Mouse (Mus musculus) stomach, embryonic 16.5 days (tissue): ENCODE measurements around the gene Akap2. TPM values are rescaled to one million over a fixed set of nuclear protein-coding genes. Genes with fewer than 3 reads are reported as not detected.

Source experiments
- ATAC-seq: fragments of 200-750 bp; cut with Nextera tagmentation; 2 replicates; pipeline ENCODE4 v1.8.0; 2017; ENCODE audit warnings: moderate number of reproducible peaks, moderate TSS enrichment; ENCODE audit not compliant: insufficient read depth, low FRiP score
- H3K27ac ChIP-seq: fragments of 300-500 bp; sonication (generic); 2 replicates; pipeline ENCODE4 v1.5.1; 2014; ENCODE audit warnings: low read length
- H3K27me3 ChIP-seq: fragments of 300-500 bp; sonication (generic); 2 replicates; pipeline ENCODE4 v1.6.1; 2014; ENCODE audit warnings: low read length, control low read depth, mixed read lengths; ENCODE audit not compliant: control insufficient read depth, insufficient read depth
- H3K36me3 ChIP-seq: fragments of 300-500 bp; sonication (generic); 2 replicates; pipeline ENCODE4 v1.6.1; 2014; ENCODE audit warnings: low read length; ENCODE audit not compliant: control insufficient read depth, insufficient read depth
- H3K4me1 ChIP-seq: fragments of 300-500 bp; sonication (generic); 2 replicates; pipeline ENCODE4 v1.6.1; 2014; ENCODE audit warnings: low read length, control low read depth, mixed read lengths; ENCODE audit not compliant: control insufficient read depth, insufficient read depth
- H3K4me2 ChIP-seq: fragments of 300-500 bp; sonication (generic); 2 replicates; pipeline ENCODE4 v1.6.1; 2014; ENCODE audit warnings: low read depth, low read length, mixed read lengths
- H3K4me3 ChIP-seq: fragments of 300-500 bp; sonication (generic); replicated peaks from 2 replicates; pipeline ENCODE4 v1.5.1; 2014; ENCODE audit warnings: mild to moderate bottlenecking, low read length
- H3K9ac ChIP-seq: fragments of 300-500 bp; sonication (generic); 2 replicates; pipeline ENCODE4 v1.6.1; 2014; ENCODE audit warnings: low read length
- H3K9me3 ChIP-seq: fragments of 300-500 bp; sonication (generic); replicated peaks from 2 replicates; pipeline ENCODE4 v1.6.1; 2016; ENCODE audit warnings: low read length, control low read depth; ENCODE audit not compliant: control insufficient read depth
- whole genome bisulfite sequencing: fragments of 180-500 bp; shearing (Covaris S2); extraction: QIAGEN DNeasy Blood & Tissue Kit; methylation state at CpG from one replicate; pipeline ENCODE4 v1.1.7; 2014; 5-methylcytosine and 5-hydroxymethylcytosine counted together
- polyA plus RNA-seq: library from polyadenylated mRNA; unstranded; fragments of >200 nt; fragmentation: Nextera tagmentation; extraction: Ambion mirVana; gene quantifications from 2 replicates; pipeline ENCODE4 v1.2.1, GENCODE M21; 2015

Gene Akap2
- polyA plus RNA-seq, 1 experiment from 2014 or later, result 26.5 TPM

DNA sequence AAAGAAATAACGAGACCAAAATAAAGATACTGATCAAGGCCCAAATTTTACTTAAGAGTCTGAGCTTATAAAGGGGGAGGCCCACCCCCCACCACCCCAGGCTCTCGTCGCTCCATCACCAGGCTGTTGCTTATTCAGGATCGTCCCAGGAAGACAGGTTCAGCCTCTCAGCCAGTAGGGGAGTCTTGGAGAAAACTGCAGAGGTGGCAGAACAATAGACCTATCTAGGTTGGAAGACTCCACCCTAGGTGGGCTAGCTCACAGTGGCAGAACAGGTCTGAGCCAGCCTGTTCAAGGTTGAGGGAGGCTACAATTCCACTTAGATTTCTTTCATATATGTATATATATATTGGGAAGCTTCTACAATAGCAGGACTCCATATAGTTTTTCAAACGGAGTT, 216.7 kb downstream of the Akap2 start:
- 60% methylated on average over 5 of the region's 5 CpGs for WGBS
- Histone ChIP-seq H3K4me2 (no peak overlapping the region), H3K4me3 (no peak overlapping the region), H3K9ac (no peak overlapping the region), H3K9me3 (0 out of 2 replicates have a peak, but pooled peaks cover 4% of the 10 kb centered on the region), H3K36me3 (no peaks in the 10 kb centered on the region), H3K27me3 (no peaks in the 10 kb centered on the region), H3K4me1 (no peaks in the 10 kb centered on the region), H3K27ac (no peak overlapping the region)
- no peak for ATAC-seq

DNA sequence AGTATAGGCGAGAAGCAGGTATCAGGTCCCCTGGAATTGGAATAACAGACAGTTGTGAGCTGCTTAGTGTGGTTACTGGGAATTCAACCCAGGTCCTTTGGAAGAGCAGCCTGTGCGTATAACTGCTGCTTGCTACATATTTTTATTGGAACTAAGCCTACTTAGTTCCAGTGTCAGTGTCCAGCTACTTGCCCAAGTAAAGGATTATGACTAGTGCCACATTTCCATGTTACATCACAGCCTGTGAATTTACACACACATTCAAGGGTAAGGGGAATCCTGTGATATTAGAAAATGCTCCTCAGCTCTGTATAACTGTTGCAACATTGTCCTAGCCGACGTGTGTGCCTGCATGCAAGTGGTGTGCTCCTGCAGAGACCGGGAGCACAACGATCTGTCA, 219.8 kb downstream of the Akap2 start:
- H3K36me3 ChIP-seq, result no peaks in the 10 kb centered on the region
- 75% methylated on average over 6 of the region's 6 CpGs for WGBS
- no peak overlapping the region for H3K4me3 ChIP-seq
- H3K9ac ChIP-seq, result no peak overlapping the region
- no peak for ATAC-seq
- no peaks in the 10 kb centered on the region for H3K27me3 ChIP-seq
- H3K9me3 ChIP-seq, result 0 out of 2 replicates have a peak, but pooled peaks cover 4% of the 10 kb centered on the region
- no peak overlapping the region for H3K4me2 ChIP-seq
- H3K4me1 ChIP-seq, result no peaks in the 10 kb centered on the region
- no peak overlapping the region for H3K27ac ChIP-seq

GRCm38 (mm10) chr4:57940631-57941030, 223.2 kb downstream of the Akap2 start:
- Histone ChIP-seq H3K36me3 (0 out of 2 replicates have a peak, but pooled peaks cover 4% of the 10 kb centered on the region), H3K27me3 (no peaks in the 10 kb centered on the region), H3K4me1 (no peaks in the 10 kb centered on the region), H3K27ac (no peak overlapping the region), H3K9me3 (no peaks in the 10 kb centered on the region), H3K9ac (no peak overlapping the region), H3K4me3 (no peak overlapping the region), H3K4me2 (no peak overlapping the region)
- ATAC-seq, result no peak
- WGBS, result 78% methylated on average over 4 of the region's 4 CpGs

GRCm38 (mm10) chr4:57942892-57943291, 225.4 kb downstream of the Akap2 start:
- H3K9me3 ChIP-seq, result no peaks in the 10 kb centered on the region
- no peak overlapping the region for H3K9ac ChIP-seq
- no peak overlapping the region for H3K4me3 ChIP-seq
- H3K4me2 ChIP-seq, result no peak overlapping the region
- H3K27me3 ChIP-seq, result no peaks in the 10 kb centered on the region
- 0 out of 2 replicates have a peak, but pooled peaks cover 4% of the 10 kb centered on the region for H3K36me3 ChIP-seq
- H3K27ac ChIP-seq, result no peak overlapping the region
- H3K4me1 ChIP-seq, result no peaks in the 10 kb centered on the region
- ATAC-seq, result no peak
- 87% methylated on average over 2 of the region's 2 CpGs for WGBS

Other genes starting within 250 kb of the Akap2 start
- 25.7 and 27.5 TPM in 2 replicates for gene Pakap, start 149.5 kb upstream of the Akap2 start, polyA plus RNA-seq
- gene D630039A03Rik, start 198.6 kb downstream of the Akap2 start, polyA plus RNA-seq, result 11.9 and 13.8 TPM in 2 replicates
- gene Txn1, start 238.8 kb downstream of the Akap2 start, polyA plus RNA-seq, result 451 and 475 TPM in 2 replicates